Mouse (Mus musculus): ENCODE data around the gene Kif14. TPM values are rescaled to one million over a fixed set of nuclear protein-coding genes. Genes with fewer than 3 reads are reported as not detected.

Gene Kif14
- under 1 TPM; 0.28 to 0.42 TPM for total RNA-seq (2021)
- long read RNA-seq, experiment 1: 0 reads
- long read RNA-seq, experiment 2: 0 reads

DNA sequence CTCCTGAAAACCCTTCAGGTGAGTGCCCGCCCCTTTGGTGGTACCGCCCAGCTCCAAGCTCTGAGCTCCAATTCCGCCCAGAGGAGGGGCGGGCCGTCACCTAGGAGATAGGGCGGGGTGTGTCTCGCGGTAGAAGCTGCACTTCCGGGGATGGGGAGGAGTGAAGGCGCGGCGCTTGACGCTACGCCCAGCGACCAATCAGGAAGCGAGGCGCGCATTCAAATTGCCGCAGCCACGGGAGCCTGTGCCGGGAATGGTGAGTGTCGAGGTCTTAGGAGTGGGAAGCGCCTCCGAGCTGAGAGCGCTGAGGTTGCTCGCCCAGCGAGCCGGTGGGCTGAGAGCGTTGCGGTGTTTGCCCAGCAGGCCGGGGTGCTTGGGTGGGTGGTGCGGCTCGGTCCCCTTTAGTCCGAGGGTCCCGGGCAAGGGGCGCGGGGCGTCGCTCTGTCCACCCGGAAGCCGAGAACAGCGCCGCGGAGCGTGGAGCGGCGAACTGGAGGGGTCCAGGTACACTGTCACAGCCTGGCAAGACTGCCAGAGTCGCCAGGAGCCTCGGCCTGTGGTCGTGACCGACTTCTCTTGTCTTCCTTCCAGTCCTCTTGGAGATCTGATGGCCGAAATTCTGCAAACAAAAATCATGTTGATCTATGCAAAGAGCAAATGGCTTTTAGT, at the start of gene Kif14:
Kif14 (plus strand) TSS at position 201 of the 669 bp plus-strand sequence.
- DNase-seq: peak; percentile 84 to 88
- intact Hi-C loops (cut with DNase I): no loop called here

DNA sequence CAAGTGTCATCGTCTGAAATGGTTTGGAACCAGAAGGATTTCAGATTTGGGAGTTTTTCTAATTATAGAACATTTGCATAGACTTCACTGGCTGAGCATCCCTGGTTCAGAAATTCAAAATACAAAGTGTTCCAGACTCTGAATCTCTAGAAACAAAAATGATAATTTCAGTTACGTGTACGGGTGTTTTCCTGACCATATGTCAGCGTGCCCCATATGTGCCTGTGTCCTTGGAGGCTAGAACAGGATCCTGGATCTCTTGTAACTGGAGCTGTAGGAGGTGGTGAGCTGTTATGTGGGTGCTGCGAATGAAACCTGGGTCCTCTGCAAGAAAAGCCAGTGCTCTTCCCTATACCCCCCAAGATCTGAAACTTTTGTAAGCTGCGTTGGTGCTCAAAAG, 47.8 kb upstream of the Kif14 start:
- intact Hi-C loops (cut with DNase I): loop anchor here (5.0 kb wide), 1 partner anchor 71 kb away; the partner anchor contains the start of gene Camsap2

DNA sequence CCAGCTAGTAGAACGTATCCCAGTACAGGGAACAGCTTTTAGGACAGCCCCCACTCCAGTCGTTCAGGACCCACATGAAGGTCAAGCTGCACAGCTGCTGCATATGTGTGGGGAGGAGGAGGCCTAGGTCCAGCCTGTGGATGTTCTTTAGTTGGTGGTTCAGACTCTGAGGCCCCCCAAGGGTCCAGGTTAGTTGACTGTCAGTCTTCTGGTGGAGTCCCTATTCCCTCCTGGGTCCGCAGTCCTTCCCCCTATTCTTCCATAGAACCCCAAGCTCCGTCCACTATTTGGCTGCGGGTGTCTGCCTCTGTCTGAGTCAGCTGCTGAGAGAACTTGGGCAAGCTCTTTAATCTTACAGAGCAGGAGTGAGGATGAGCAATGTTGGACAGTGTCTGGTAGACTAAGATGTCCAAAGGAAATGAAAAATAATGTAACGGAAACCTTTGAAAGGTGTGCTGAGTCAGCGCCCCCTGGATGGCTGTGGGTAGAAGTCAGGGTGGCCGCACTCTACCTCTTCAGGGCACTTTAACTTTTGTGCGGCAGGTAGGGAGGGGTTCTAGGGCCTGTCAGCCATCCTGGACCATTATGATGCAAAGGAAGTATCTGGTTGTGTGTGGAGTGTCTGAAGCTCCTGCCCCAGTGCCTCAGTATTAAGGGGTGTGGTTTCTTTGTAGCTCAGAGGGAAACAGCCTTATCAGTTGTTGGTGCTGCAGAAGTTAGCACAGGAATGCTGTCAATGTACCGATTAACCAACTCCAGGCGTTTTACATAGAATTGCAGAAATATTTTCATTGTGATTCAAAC, 38.8 kb upstream of the Kif14 start:
- no peak for DNase-seq
- intact Hi-C loops (cut with DNase I): no loop called here

More for the DNA sequence above, 47.8 kb upstream of the Kif14 start:
- DNase-seq: no peak

DNA sequence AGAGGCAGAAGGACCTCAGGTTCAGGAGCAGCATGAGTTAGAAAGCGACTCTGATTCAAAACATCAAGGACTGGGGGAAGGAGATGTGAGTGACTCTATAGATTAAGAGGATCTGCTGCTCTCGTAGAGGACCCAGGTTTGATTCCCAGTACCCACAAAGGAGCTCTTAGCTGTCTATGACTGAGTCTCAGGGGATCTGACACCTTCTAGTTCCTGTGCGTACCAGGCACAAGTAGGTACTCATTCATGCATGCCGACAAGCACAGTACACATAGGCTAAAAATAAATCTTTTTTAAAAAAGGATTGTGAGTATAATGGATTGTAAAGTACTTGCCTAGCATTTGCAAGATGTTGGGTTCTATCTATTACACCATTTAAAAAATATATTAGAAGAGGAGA, 37.2 kb upstream of the Kif14 start:
- DNase-seq: no peak
- intact Hi-C loops (cut with DNase I): no loop called here

GRCm38 (mm10) chr1:136430126-136430818, 35.9 kb upstream of the Kif14 start:
- intact Hi-C loops (cut with DNase I): no loop called here
- no peak for DNase-seq

- intact Hi-C loops (cut with DNase I): no loop called here
Observed at GRCm38 (mm10) chr1:136440741-136441140, 25.4 kb upstream of the Kif14 start.

GRCm38 (mm10) chr1:136442809-136443208, 23.3 kb upstream of the Kif14 start:
- no peak for DNase-seq
- intact Hi-C loops (cut with DNase I): no loop called here

More at GRCm38 (mm10) chr1:136440741-136441140, 25.4 kb upstream of the Kif14 start:
- DNase-seq: no peak

- DNase-seq: no peak
- intact Hi-C loops (cut with DNase I): no loop called here
Observed at GRCm38 (mm10) chr1:136444555-136445255, 21.4 kb upstream of the Kif14 start.

GRCm38 (mm10) chr1:136446933-136447332, 19.2 kb upstream of the Kif14 start:
- DNase-seq: no peak
- intact Hi-C loops (cut with DNase I): no loop called here

- intact Hi-C loops (cut with DNase I): no loop called here
- no peak for DNase-seq
Observed at GRCm38 (mm10) chr1:136447338-136447737, 18.8 kb upstream of the Kif14 start.

- intact Hi-C loops (cut with DNase I): no loop called here
- DNase-seq: no peak
Observed at GRCm38 (mm10) chr1:136449541-136449940, 16.6 kb upstream of the Kif14 start.

DNA sequence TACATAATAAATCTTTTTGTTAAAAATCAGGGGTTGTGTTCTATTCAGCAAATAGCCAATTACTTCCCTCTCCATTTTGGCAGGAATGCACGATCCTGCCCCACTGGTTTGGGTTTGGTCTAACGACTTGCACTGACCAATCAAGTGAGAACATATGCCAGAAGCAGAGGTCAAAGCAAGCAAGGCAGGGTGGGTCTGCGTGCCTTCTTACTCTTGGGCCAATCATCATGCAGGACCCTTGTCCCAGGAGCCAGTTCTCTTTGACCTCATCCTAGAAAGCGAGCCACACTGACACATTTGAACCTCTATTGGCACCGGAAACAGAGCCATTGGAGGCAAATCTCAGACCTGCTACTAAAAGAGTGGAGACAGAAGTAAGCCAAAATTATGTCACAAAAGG, 15.9 kb upstream of the Kif14 start:
- intact Hi-C loops (cut with DNase I): no loop called here
- DNase-seq: no peak

- intact Hi-C loops (cut with DNase I): no loop called here
- no peak for DNase-seq
Observed at GRCm38 (mm10) chr1:136452421-136452820, 13.7 kb upstream of the Kif14 start.

GRCm38 (mm10) chr1:136455756-136456585, 10.2 kb upstream of the Kif14 start:
- intact Hi-C loops (cut with DNase I): loop anchor here (5.0 kb wide), 2 partner anchors 149 to 164 kb away; no protein-coding TSS in a partner anchor
- no peak for DNase-seq

- DNase-seq: no peak
- intact Hi-C loops (cut with DNase I): loop anchor here (5.0 kb wide), 2 partner anchors 149 to 164 kb away; no protein-coding TSS in a partner anchor
Observed at GRCm38 (mm10) chr1:136456741-136457140, 9.4 kb upstream of the Kif14 start.

DNA sequence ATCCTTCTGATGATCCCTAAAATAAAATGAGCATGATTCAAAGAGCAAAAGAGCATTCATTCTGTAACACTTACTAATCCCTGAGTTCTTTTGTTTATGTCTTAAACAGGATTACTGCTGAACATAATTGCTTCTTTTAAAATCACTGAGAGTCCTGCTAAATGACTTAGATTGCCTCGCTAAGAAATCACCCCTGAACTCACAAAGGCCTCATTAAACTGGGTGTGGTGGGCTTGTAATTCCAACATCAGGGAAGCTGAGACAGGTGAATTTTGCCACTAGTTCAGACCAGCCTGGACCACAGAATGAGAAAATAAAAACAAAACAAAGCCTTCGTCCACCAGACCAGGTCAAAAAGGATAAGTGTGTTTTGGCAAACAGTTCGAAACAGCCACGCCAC, 8.7 kb upstream of the Kif14 start:
- intact Hi-C loops (cut with DNase I): loop anchor here (5.0 kb wide), 2 partner anchors 150 to 165 kb away; no protein-coding TSS in a partner anchor
- no peak for DNase-seq

DNA sequence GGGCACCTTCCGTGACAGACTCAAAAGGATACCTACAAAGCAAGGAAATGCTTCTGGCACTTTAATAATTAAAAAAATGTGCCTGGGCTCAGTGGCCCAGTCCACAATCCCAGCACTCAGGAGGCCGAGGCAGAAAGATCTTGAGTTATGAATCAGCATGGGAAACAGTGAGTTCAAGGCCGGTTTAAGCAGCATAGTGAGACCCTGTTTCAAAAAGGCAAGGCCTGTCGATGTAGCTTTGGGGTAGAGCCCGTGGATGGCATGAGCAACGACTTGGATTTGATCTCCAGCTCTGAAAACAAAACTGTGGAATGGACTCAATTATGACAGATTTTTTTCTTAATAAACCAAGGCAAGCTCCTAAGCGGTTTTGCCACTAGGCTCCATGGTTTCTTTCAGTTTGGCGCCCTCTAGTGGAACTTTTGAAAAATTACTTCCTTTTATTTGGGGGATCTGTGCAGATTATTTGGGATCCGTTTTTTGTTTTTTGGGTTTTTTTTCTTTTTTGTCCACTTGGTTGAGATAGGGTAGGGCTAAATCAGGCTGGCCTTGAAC, 7.4 kb upstream of the Kif14 start:
- intact Hi-C loops (cut with DNase I): loop anchor here (2.0 to 5.0 kb wide), 3 partner anchors 151 to 288 kb away; no protein-coding TSS in a partner anchor
- no peak for DNase-seq

- intact Hi-C loops (cut with DNase I): no loop called here
- no peak for DNase-seq
Observed at GRCm38 (mm10) chr1:136462443-136462842, 3.7 kb upstream of the Kif14 start.

DNA sequence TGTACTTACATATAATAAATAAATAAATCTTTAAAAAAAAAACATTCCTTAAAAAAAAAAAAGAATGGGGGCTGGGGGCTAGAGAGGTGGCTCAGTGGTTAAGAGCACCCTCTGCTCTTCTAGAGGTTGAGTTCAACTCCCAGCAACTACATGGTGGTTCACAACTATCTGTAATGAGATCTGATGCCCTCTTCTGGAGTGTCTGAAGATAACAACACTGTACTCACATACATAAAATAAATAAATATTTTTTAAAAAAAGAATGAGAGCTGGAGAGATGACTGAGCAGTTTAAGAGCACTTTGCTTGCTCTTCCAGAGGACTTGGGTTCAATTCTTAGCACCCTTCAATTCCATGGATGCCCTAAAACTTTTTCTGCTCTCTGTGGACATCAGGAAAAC, 975 bp upstream of the Kif14 start:
- intact Hi-C loops (cut with DNase I): no loop called here
- DNase-seq: no peak
